Mouse (Mus musculus) right cerebral cortex, postnatal 10 days (tissue): ENCODE results near the gene Slco1b2.
"Not testable (repeated sequence)": the region's sequence is repeated elsewhere in the genome, so short reads cannot be mapped to it uniquely, and the experiment has no call there.

Source experiments
- DNase-seq, 2 experiments: peaks; one replicate each; pipeline ENCODE4 v3.0.0; 2021; ENCODE audit warnings: low spot score in 2 of 2

The Slco1b2 gene

GRCm38 (mm10) chr6:141629291-141629690, at the start of gene Slco1b2:
Slco1b2 (plus strand) TSS chr6:141629518.
- no peak for DNase-seq

- no peak for DNase-seq
Measured at GRCm38 (mm10) chr6:141584791-141585403, 44.4 kb upstream of the Slco1b2 start.

- DNase-seq = no peak
Measured at GRCm38 (mm10) chr6:141590002-141590401, 39.3 kb upstream of the Slco1b2 start.

GRCm38 (mm10) chr6:141590598-141591200, 38.6 kb upstream of the Slco1b2 start:
- DNase-seq = not testable (repeated sequence)

- DNase-seq = no peak
Measured at GRCm38 (mm10) chr6:141596081-141596480, 33.2 kb upstream of the Slco1b2 start.

GRCm38 (mm10) chr6:141597037-141597436, 32.3 kb upstream of the Slco1b2 start:
- no peak for DNase-seq

GRCm38 (mm10) chr6:141600940-141601339, 28.4 kb upstream of the Slco1b2 start:
- DNase-seq = no peak

- no peak for DNase-seq
Measured at GRCm38 (mm10) chr6:141610702-141611260, 18.5 kb upstream of the Slco1b2 start.

- DNase-seq = no peak
Measured at GRCm38 (mm10) chr6:141614017-141614416, 15.3 kb upstream of the Slco1b2 start.

- no peak for DNase-seq
Measured at GRCm38 (mm10) chr6:141615348-141615747, 14.0 kb upstream of the Slco1b2 start.

GRCm38 (mm10) chr6:141632935-141633334, 3.6 kb downstream of the Slco1b2 start:
- DNase-seq = no peak

GRCm38 (mm10) chr6:141635250-141635649, 5.9 kb downstream of the Slco1b2 start:
- DNase-seq = no peak

- DNase-seq = peak in 1 of 2 experiments; percentile 16
Measured at GRCm38 (mm10) chr6:141640639-141641038, 11.3 kb downstream of the Slco1b2 start.

- peak in 1 of 2 experiments; percentile 17 for DNase-seq
Measured at GRCm38 (mm10) chr6:141687008-141687407, 57.7 kb downstream of the Slco1b2 start.

GRCm38 (mm10) chr6:141691246-141691645, 61.9 kb downstream of the Slco1b2 start:
- DNase-seq = no peak
